Mouse (Mus musculus) lung, postnatal 14 days (tissue): ENCODE data around the gene Dusp22.

ENCODE experiments used
- DNase-seq: peaks from one replicate; pipeline ENCODE4 v3.0.0; 2021

Dusp22 gene

GRCm38 (mm10) chr13:30673878-30674277, 14.1 kb downstream of the Dusp22 start:
- DNase-seq = no peak

DNA sequence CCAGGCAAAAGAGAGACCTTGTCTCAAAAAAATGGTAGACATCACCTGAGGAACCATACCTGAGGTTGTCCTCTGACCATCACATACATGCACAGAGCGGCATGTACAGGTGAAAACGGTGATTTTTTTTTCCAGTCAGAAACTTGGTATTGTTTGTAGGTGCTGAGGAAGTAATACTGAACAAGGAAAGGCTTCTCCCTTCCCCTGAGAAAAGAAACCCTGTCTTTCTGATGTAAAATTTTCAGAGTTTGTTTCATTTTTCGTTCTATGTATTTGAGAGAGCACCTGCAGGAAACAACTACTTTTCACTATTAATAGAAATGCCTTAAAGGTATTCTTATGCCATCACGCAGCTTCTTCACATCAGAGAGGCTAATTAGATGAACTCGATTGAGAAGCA, 19.0 kb downstream of the Dusp22 start:
- DNase-seq = no peak

GRCm38 (mm10) chr13:30681866-30682265, 22.1 kb downstream of the Dusp22 start:
- no peak for DNase-seq

DNA sequence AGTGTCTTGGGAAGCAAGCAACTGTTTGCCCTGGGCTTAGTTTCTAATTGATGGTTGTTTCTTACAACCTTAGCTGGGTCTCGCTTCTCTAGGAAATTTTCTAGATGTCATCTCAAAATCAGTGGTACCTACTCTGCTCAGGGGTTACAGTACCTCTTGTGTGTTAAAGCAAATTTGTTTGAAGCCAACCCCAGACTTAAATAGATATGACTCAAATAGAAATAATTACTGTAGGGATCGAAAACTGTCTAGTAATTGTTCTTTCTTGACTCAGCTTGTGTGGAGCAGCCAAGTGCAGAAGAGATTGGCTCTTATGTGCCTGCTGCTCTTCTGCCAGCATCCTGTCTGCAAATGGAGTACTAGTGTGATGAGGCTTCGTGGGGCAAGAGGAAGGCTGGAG, 22.5 kb downstream of the Dusp22 start:
- DNase-seq = no peak

GRCm38 (mm10) chr13:30684614-30685122, 24.9 kb downstream of the Dusp22 start:
- DNase-seq = no peak

GRCm38 (mm10) chr13:30685957-30686356, 26.2 kb downstream of the Dusp22 start:
- no peak for DNase-seq

GRCm38 (mm10) chr13:30688035-30688616, 28.3 kb downstream of the Dusp22 start:
- no peak for DNase-seq

DNA sequence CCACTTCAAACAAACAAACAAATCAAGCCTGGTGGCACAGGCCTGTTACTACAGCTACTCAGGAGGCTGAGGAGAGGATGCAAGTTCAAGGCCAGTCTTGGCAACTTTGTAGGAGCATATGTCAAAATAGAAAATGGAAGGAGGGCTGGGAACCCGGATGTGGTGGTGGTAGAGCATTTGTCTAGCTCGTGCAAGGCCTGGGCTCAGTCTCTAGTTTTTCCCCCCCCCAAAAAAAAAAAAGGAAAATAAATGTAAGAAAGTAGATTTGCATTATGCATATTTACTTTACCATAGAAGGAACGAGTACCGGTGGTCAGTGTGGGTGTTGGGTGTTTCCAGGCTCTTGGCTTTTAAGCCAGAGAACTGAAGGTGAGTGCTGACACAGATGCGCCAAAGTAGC, 29.7 kb downstream of the Dusp22 start:
- DNase-seq = no peak

DNA sequence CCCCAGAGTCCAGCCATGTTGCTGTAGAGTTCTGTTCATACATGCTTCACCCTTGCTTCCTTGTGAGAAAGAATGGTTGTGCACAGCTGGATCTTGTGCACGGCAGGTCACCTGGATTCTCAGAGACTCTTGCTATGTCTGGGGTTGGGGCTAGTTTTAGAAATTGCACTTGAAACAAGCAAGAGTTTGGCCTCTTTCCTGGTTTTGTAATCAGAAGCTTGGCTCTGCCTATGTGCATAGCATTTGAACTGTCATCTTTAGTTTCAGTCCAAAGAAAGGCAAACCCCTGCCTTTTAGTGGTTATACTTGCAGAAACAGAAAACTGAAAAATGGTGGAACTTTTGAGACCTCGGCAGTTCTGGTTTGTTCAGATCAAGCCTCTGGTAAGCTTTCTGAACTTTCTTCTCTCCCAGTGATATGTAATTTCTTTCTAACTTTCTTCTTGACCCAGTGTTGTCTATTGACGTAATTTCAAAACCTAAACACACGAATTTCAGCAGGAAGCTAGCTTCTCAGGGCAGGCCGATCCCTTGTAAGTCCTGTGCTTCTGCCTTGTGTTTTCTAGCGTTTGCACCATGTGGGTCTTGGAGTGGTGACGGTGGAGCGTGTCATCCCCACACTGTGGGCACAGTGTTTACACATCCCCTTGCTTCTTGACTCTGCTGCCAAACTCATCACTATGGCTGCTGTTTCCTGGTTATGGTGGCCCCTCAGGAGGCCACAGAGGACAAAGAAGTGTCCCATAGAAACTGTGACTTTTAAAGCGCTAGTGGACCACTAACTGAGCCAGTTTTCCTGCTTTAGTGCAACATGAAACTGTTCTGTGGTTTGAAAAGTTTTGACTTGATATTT, 31.9 kb downstream of the Dusp22 start:
- no peak for DNase-seq

GRCm38 (mm10) chr13:30692644-30693385, 33.0 kb downstream of the Dusp22 start:
- no peak for DNase-seq

GRCm38 (mm10) chr13:30695232-30695631, 35.4 kb downstream of the Dusp22 start:
- DNase-seq = no peak

- DNase-seq = no peak
Measured at GRCm38 (mm10) chr13:30695890-30696289, 36.1 kb downstream of the Dusp22 start.

DNA sequence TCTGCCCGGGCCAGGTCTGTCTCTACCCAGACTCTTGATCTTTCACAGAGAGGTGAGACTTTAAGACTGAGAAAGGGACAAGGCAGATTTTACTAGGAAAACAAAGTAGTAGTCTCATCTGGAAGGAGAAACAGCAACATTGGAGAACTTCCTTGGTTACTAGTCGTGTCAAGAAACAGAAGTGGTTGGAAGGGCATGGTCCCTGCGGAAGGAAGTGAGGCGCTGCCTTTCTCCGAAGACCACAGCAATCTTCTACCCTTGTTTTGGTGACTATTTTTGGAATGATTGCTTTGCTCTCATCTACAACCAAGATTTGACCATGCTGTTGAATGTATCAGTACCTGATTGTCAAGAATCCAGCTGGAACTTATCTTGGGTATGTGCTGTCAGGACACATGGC, 38.1 kb downstream of the Dusp22 start:
- no peak for DNase-seq

DNA sequence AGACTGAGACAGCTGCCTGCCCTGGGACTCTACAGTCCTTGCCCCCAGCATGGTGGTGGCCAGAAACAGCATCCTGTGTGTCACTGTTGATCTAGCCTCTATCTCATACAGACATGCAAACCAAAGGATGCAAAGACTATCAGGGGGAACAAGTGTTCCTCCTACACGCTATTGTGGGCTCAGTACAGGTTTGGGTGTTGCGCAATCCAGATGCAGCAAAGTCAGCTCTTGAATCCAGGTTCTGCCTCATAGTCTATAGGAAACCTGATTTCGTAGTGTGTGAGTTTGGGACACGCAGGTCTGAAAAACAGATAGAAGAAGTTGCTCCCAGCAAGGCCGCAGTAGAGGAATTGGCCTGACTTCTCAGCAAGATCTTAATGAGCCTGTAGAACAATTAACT, 42.9 kb downstream of the Dusp22 start:
- no peak for DNase-seq

GRCm38 (mm10) chr13:30704246-30705095, 44.7 kb downstream of the Dusp22 start:
- no peak for DNase-seq

DNA sequence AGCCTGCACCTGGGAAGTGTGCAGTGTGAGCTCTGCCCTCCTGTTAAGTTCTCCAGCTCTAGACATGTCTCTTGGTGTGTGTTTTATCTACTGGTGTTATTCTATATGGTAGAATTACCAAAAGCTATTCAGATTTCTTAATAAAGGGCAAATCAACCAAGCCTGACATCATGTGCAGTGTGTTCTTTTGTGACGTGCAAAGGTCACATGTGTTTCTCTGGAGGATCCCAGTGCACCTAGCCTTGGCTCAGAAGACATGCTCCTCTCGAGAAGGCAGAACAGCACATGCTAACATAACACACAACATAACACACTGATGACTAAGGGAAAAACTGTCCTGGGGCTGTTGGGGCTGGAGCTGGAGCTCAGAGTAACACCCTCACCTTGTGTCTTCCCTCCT, 51.3 kb downstream of the Dusp22 start:
- no peak for DNase-seq

GRCm38 (mm10) chr13:30711711-30712110, 51.9 kb downstream of the Dusp22 start:
- no peak for DNase-seq

- no peak for DNase-seq
Measured at GRCm38 (mm10) chr13:30712280-30712679, 52.5 kb downstream of the Dusp22 start.

DNA sequence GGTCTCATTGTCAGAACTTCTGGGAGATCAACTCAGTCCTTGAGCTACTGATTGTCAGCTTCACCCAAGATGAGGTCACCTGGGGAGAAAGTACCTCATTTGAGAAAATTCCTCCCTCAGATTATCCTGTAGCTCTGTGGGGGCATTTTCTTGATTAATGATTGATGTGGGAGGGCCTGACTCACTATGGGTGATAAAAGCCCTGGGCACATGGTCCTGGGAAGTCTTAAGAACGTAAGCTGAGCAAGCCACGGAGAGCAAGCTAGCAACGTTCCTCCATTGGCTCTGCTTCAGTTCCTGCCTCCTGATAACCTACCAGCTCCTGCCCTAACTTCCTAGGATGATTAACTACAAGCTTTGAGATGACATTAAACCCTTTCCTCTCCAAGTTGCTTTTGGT, 53.8 kb downstream of the Dusp22 start:
- no peak for DNase-seq

DNA sequence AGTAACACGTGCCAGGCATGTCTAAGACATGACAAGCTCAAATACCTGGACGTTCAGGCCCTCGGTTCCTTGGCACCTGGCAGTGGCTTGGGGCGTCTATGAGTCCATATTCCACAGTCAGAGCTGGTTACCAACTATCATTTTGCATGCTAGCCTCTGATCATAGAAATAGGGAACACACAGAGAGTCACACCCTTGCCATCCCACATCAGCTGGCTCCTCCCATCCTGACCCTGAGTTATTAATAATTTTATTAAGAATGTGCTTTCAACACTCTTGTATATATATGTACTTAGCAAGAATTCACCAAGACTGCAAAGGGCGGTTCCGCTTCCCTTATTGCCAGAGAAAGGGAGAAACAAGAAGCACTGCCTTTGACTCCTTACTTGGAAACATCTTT, 54.8 kb downstream of the Dusp22 start:
- DNase-seq = no peak

DNA sequence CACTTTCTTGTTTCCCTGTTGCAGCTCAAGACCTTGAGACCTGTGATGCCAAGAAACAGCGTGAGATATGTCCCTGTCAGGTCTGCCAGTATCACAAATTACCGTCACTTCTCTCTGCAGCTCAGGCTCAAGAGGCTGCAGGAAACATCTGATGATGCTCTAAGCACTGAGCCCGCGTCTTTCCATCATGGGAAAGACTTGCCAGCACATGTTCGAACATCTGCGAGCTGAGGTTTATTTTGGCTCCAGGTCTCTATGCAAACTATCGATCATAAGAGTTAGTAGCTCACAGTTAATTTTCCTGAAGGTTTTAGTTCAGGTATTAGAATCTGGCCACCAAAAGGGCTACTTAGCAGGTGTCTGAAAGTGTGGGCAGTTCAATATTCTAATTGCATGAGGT, 55.3 kb downstream of the Dusp22 start:
- no peak for DNase-seq

GRCm38 (mm10) chr13:30715573-30715972, 55.8 kb downstream of the Dusp22 start:
- no peak for DNase-seq

GRCm38 (mm10) chr13:30716611-30717010, 56.8 kb downstream of the Dusp22 start:
- no peak for DNase-seq
